Mouse (Mus musculus) liver, embryonic 11.5 days (tissue): ENCODE measurements around the gene Itgb2l. TPM values are rescaled to one million over a fixed set of nuclear protein-coding genes. Genes with fewer than 3 reads are reported as not detected.

Experiments
- ATAC-seq: fragments of 200-750 bp; cut with Nextera tagmentation; replicated peaks from 2 replicates; pipeline ENCODE4 v1.8.0; 2017; ENCODE audit warnings: moderate number of reproducible peaks, mild to moderate bottlenecking, moderate TSS enrichment, moderate library complexity; ENCODE audit not compliant: low FRiP score
- DNase-seq: peaks from one replicate; pipeline ENCODE4 v3.0.0-alpha.2; 2017; ENCODE audit warnings: low spot score
- H3K27ac ChIP-seq: fragments of 300-500 bp; sonication (generic); 2 replicates; pipeline ENCODE4 v1.5.1; 2014; ENCODE audit warnings: mild to moderate bottlenecking, low read depth, low read length, control low read depth
- H3K27me3 ChIP-seq: fragments of 300-500 bp; sonication (generic); replicated peaks from 2 replicates; pipeline ENCODE4 v1.6.1; 2014; ENCODE audit warnings: low read length, mixed read lengths; ENCODE audit not compliant: control insufficient read depth, insufficient read depth
- H3K36me3 ChIP-seq: fragments of 300-500 bp; sonication (generic); 2 replicates; pipeline ENCODE4 v1.6.1; 2014; ENCODE audit warnings: mild to moderate bottlenecking, low read length, moderate library complexity, mixed read lengths; ENCODE audit not compliant: control insufficient read depth, insufficient read depth
- H3K4me1 ChIP-seq: fragments of 300-500 bp; sonication (generic); replicated peaks from 2 replicates; pipeline ENCODE4 v1.6.1; 2014; ENCODE audit warnings: low read length, mixed read lengths; ENCODE audit not compliant: control insufficient read depth, insufficient read depth
- H3K4me2 ChIP-seq: fragments of 300-500 bp; sonication (generic); 2 replicates; pipeline ENCODE4 v1.6.1; 2014; ENCODE audit warnings: mild to moderate bottlenecking, control low read depth, moderate library complexity
- H3K4me3 ChIP-seq: fragments of 300-500 bp; sonication (generic); 2 replicates; pipeline ENCODE4 v1.5.1; 2014; ENCODE audit warnings: low read depth, low read length, control low read depth
- H3K9ac ChIP-seq: fragments of 300-500 bp; sonication (generic); 2 replicates; pipeline ENCODE4 v1.6.1; 2014; ENCODE audit warnings: low read depth, low read length, control low read depth
- H3K9me3 ChIP-seq: fragments of 300-500 bp; sonication (generic); 2 replicates; pipeline ENCODE4 v1.6.1; 2016; ENCODE audit warnings: low read length, inconsistent platforms, mixed read lengths; ENCODE audit not compliant: control insufficient read depth
- WGBS: fragments of 180-500 bp; shearing (Covaris S2); extraction: QIAGEN DNeasy Blood & Tissue Kit; methylation state at CpG from one replicate; pipeline ENCODE4 v1.1.7; 2014; 5-methylcytosine and 5-hydroxymethylcytosine counted together
- polyA plus RNA-seq: library from polyadenylated mRNA; unstranded; fragments of >200 nt; fragmentation: Nextera tagmentation; extraction: Ambion mirVana; gene quantifications from 2 replicates; pipeline ENCODE4 v1.2.1, GENCODE M21; 2014

The Itgb2l gene
- polyA plus RNA-seq = 0.30 and 1.0 TPM in 2 replicates

- DNase-seq (no peak), ATAC-seq (no peak)
- Histone ChIP-seq H3K27me3 (no peaks in the 10 kb centered on the region), H3K27ac (no peak within 1 kb of the TSS), H3K36me3 (no peaks in the 10 kb centered on the region), H3K9me3 (no peaks in the 10 kb centered on the region), H3K9ac (no peak within 1 kb of the TSS), H3K4me3 (no peak within 1 kb of the TSS), H3K4me2 (no peak within 1 kb of the TSS), H3K4me1 (no peaks in the 10 kb centered on the region; the same call in 1 of the 2 replicates)
- WGBS = 55% methylated on average over 2 of the region's 2 CpGs
Measured at GRCm38 (mm10) chr16:96443468-96443867, at the start of gene Itgb2l. Gene Itgb2l, minus strand, starts transcription at chr16:96443619.

GRCm38 (mm10) chr16:96491530-96491929, 48.1 kb upstream of the Itgb2l start:
- ATAC-seq = no peak
- no peak overlapping the region for H3K4me2 ChIP-seq
- no peaks in the 10 kb centered on the region for H3K36me3 ChIP-seq
- H3K27ac ChIP-seq = no peak overlapping the region
- no peaks in the 10 kb centered on the region for H3K9me3 ChIP-seq
- H3K4me1 ChIP-seq = no peaks in the 10 kb centered on the region
- WGBS = 71% methylated on average over 3 of the region's 3 CpGs
- H3K27me3 ChIP-seq = no peaks in the 10 kb centered on the region
- H3K4me3 ChIP-seq = no peak overlapping the region
- H3K9ac ChIP-seq = no peak overlapping the region
- no peak for DNase-seq

GRCm38 (mm10) chr16:96488038-96488437, 44.6 kb upstream of the Itgb2l start:
- WGBS = 82% methylated on average over 5 of the region's 5 CpGs
- no peaks in the 10 kb centered on the region for H3K4me1 ChIP-seq
- no peaks in the 10 kb centered on the region for H3K27me3 ChIP-seq
- H3K4me2 ChIP-seq = no peak overlapping the region
- no peak overlapping the region for H3K27ac ChIP-seq
- H3K9me3 ChIP-seq = no peaks in the 10 kb centered on the region
- no peak overlapping the region for H3K4me3 ChIP-seq
- H3K9ac ChIP-seq = no peak overlapping the region
- DNase-seq = no peak
- H3K36me3 ChIP-seq = no peaks in the 10 kb centered on the region
- ATAC-seq = no peak

GRCm38 (mm10) chr16:96487007-96487684, 43.7 kb upstream of the Itgb2l start:
- Histone ChIP-seq H3K9ac (no peak overlapping the region), H3K4me2 (no peak overlapping the region), H3K36me3 (no peaks in the 10 kb centered on the region), H3K27ac (no peak overlapping the region), H3K9me3 (no peaks in the 10 kb centered on the region), H3K4me3 (no peak overlapping the region), H3K27me3 (no peaks in the 10 kb centered on the region), H3K4me1 (no peaks in the 10 kb centered on the region)
- ATAC-seq (no peak), DNase-seq (no peak)
- WGBS = 71% methylated on average over 11 of the region's 11 CpGs

GRCm38 (mm10) chr16:96481791-96482190, 38.4 kb upstream of the Itgb2l start:
- Histone ChIP-seq H3K27ac (no peak overlapping the region), H3K27me3 (no peaks in the 10 kb centered on the region), H3K36me3 (no peaks in the 10 kb centered on the region), H3K4me1 (no peaks in the 10 kb centered on the region), H3K9me3 (no peaks in the 10 kb centered on the region), H3K4me3 (no peak overlapping the region), H3K4me2 (no peak overlapping the region), H3K9ac (no peak overlapping the region)
- 92% methylated on average over 4 of the region's 4 CpGs for WGBS
- DNase-seq = no peak
- ATAC-seq = no peak

GRCm38 (mm10) chr16:96474185-96474584, 30.8 kb upstream of the Itgb2l start:
- no peaks in the 10 kb centered on the region for H3K27me3 ChIP-seq
- 67% methylated on average over 3 of the region's 3 CpGs for WGBS
- H3K9ac ChIP-seq = no peak overlapping the region
- H3K9me3 ChIP-seq = no peaks in the 10 kb centered on the region
- no peaks in the 10 kb centered on the region for H3K4me1 ChIP-seq
- no peak for DNase-seq
- H3K4me2 ChIP-seq = no peak overlapping the region
- no peak for ATAC-seq
- H3K4me3 ChIP-seq = no peak overlapping the region
- H3K36me3 ChIP-seq = no peaks in the 10 kb centered on the region
- H3K27ac ChIP-seq = no peak overlapping the region

GRCm38 (mm10) chr16:96472816-96473215, 29.4 kb upstream of the Itgb2l start:
- DNase-seq (no peak), ATAC-seq (no peak)
- Histone ChIP-seq H3K27ac (no peak overlapping the region), H3K9ac (no peak overlapping the region), H3K9me3 (no peaks in the 10 kb centered on the region), H3K27me3 (no peaks in the 10 kb centered on the region), H3K4me2 (no peak overlapping the region), H3K4me3 (no peak overlapping the region), H3K36me3 (no peaks in the 10 kb centered on the region), H3K4me1 (no peaks in the 10 kb centered on the region)
- 50% methylated on average over 7 of the region's 7 CpGs for WGBS

GRCm38 (mm10) chr16:96472361-96472760, 28.9 kb upstream of the Itgb2l start:
- no peak overlapping the region for H3K27ac ChIP-seq
- no peaks in the 10 kb centered on the region for H3K36me3 ChIP-seq
- no peak for ATAC-seq

GRCm38 (mm10) chr16:96469640-96470039, 26.2 kb upstream of the Itgb2l start:
- H3K36me3 ChIP-seq = no peaks in the 10 kb centered on the region
- H3K4me3 ChIP-seq = no peak overlapping the region
- H3K9me3 ChIP-seq = no peaks in the 10 kb centered on the region
- DNase-seq (no peak), ATAC-seq (no peak)
- H3K4me2 ChIP-seq = no peak overlapping the region
- H3K9ac ChIP-seq = no peak overlapping the region
- no peaks in the 10 kb centered on the region for H3K27me3 ChIP-seq
- 50% methylated on average over 4 of the region's 4 CpGs for WGBS
- no peaks in the 10 kb centered on the region for H3K4me1 ChIP-seq
- no peak overlapping the region for H3K27ac ChIP-seq

More at GRCm38 (mm10) chr16:96472361-96472760, 28.9 kb upstream of the Itgb2l start:
- no peaks in the 10 kb centered on the region for H3K27me3 ChIP-seq
- WGBS = 49% methylated on average over 5 of the region's 5 CpGs
- no peak overlapping the region for H3K4me3 ChIP-seq
- no peak for DNase-seq
- H3K9ac ChIP-seq = no peak overlapping the region
- H3K4me1 ChIP-seq = no peaks in the 10 kb centered on the region
- no peaks in the 10 kb centered on the region for H3K9me3 ChIP-seq
- H3K4me2 ChIP-seq = no peak overlapping the region
